Mouse (Mus musculus) CH12.LX (cell line): ENCODE data around the gene Ttc3.

ENCODE experiments used
- CHD1 ChIP-seq: IDR thresholded peaks from 2 replicates; pipeline ENCODE4 v1.6.1; 2012; ENCODE audit warnings: low read depth, low read length, improper control_type of control experiment, inconsistent platforms
- CHD2 ChIP-seq: IDR thresholded peaks from 2 replicates; pipeline ENCODE4 v1.6.1; 2011; ENCODE audit warnings: low read length, improper control_type of control experiment
- CTCF ChIP-seq, 2 experiments: IDR thresholded peaks in 1 of 2; conservative IDR thresholded peaks in 1 of 2; 2 replicates each; pipeline ENCODE4 v1.5.1; 2011 to 2012; ENCODE audit warnings: low read depth in 2 of 2, low read length in 2 of 2, improper control_type of control experiment in 1 of 2, inconsistent platforms in 1 of 2, mild to moderate bottlenecking in 1 of 2, moderate library complexity in 1 of 2
- E2F4 ChIP-seq: IDR thresholded peaks from 2 replicates; pipeline ENCODE4 v1.6.1; 2011; ENCODE audit warnings: low read depth, low read length, improper control_type of control experiment; ENCODE audit not compliant: insufficient replicate concordance
- EP300 ChIP-seq: IDR thresholded peaks from 2 replicates; pipeline ENCODE4 v1.6.1; 2011; ENCODE audit warnings: low read length, improper control_type of control experiment
- GABPA ChIP-seq: IDR thresholded peaks from 2 replicates; pipeline ENCODE4 v1.6.1; 2012; ENCODE audit warnings: low read depth, low read length, improper control_type of control experiment, inconsistent platforms; ENCODE audit not compliant: insufficient replicate concordance
- NELFE ChIP-seq: IDR thresholded peaks from 2 replicates; pipeline ENCODE4 v1.6.1; 2011; ENCODE audit warnings: low read depth, low read length, improper control_type of control experiment
- NRF1 ChIP-seq: IDR thresholded peaks from 2 replicates; pipeline ENCODE4 v1.6.1; 2014; ENCODE audit warnings: low read depth, mild to moderate bottlenecking, inconsistent platforms, low read length, improper control_type of control experiment, moderate library complexity
- POLR2A ChIP-seq: IDR thresholded peaks from 2 replicates; pipeline ENCODE4 v1.6.1; 2011; ENCODE audit warnings: low read depth, mild to moderate bottlenecking, improper control_type of control experiment, low read length
- TCF12 ChIP-seq: IDR thresholded peaks from 2 replicates; pipeline ENCODE4 v1.6.1; 2014; ENCODE audit warnings: low read depth, mild to moderate bottlenecking, inconsistent platforms, low read length, improper control_type of control experiment
- UBTF ChIP-seq: IDR thresholded peaks from 2 replicates; pipeline ENCODE4 v1.6.1; 2012; ENCODE audit warnings: low read depth, mild to moderate bottlenecking, inconsistent platforms, low read length, improper control_type of control experiment, moderate library complexity
- USF2 ChIP-seq: conservative IDR thresholded peaks from 2 replicates; pipeline ENCODE4 v1.6.1; 2011; ENCODE audit warnings: low read depth, low read length, improper control_type of control experiment

- TF ChIP-seq CTCF (conservative IDR thresholded peaks at IDR 0.05 in 1 of 2, IDR thresholded peaks at IDR 0.05 in 1 of 2; ENCODE audit: low read depth in 2 of 2, low read length in 2 of 2) (no peak), NELFE (no peak), UBTF (no peak), CHD1 (no peak), NRF1 (no peak), EP300 (no peak), E2F4 (no peak), POLR2A (no peak), CHD2 (no peak), TCF12 (no peak), USF2 (no peak), GABPA (no peak)
These were observed 21.9 kb downstream of the Ttc3 start for GRCm38 (mm10) chr16:94392299-94392698.
